16 mouse cellular contexts compared by ENCODE assay signal in genomic region chr11:60709481-60710465, GRCm38 (mm10). TPM values are rescaled to one million over a fixed set of nuclear protein-coding genes. Genes with fewer than 3 reads are reported as not detected.
A peak's percentile ranks its signal among the peaks of the same experiment; 100 is the strongest.
DNase-seq lines count a peak whose midpoint lies in the region; ATAC-seq and TF ChIP-seq lines count a peak whose summit lies in the region.
"Had no signal": no experiment of that assay in that cellular context is flagged by ENCODE, and none has a peak within 500 bp of the region (broad histone marks: within the 10 kb centered on the region; RNA-seq: fewer than 3 reads in every experiment).

No protein-coding gene starts in this region.

- TF ChIP-seq CTCF in cerebellum, adult 2 months (IDR thresholded peaks at IDR 0.05; ENCODE audit: borderline replicate concordance, insufficient read depth, low read depth, low read length): no peak

- H3K4me2 ChIP-seq in kidney, embryonic 15.5 days: no peak overlapping the region
- H3K4me2 ChIP-seq: embryonic facial prominence, embryonic 12.5 days; hindbrain, embryonic 13.5 days; liver, embryonic 15.5 days had no signal

- H3K4me3 ChIP-seq in cerebellum, adult 2 months (replicated peaks; ENCODE audit: insufficient read depth, low read depth, low read length): no peak overlapping the region
- H3K4me3 ChIP-seq in kidney, embryonic 15.5 days (replicated peaks): no peak overlapping the region
- H3K4me3 ChIP-seq in megakaryocyte, embryonic 14.5 days (replicated peaks): peak overlapping the region; percentile 59
- H3K4me3 ChIP-seq: embryonic facial prominence, embryonic 12.5 days; forebrain, embryonic 10.5 days; hindbrain, embryonic 13.5 days; liver, embryonic 15.5 days had no signal

- H3K9me3 ChIP-seq in kidney, embryonic 15.5 days (replicated peaks): no peaks in the 10 kb centered on the region
- H3K9me3 ChIP-seq in megakaryocyte, embryonic 14.5 days: no peaks in the 10 kb centered on the region
- H3K9me3 ChIP-seq: embryonic facial prominence, embryonic 12.5 days; forebrain, embryonic 10.5 days; G1E; hindbrain, embryonic 13.5 days; liver, embryonic 15.5 days had no signal

- H3K27me3 ChIP-seq in cerebellum, adult 2 months (ENCODE audit: control insufficient read depth, insufficient read depth, low read length): no peaks in the 10 kb centered on the region
- H3K27me3 ChIP-seq in kidney, embryonic 15.5 days: no peaks in the 10 kb centered on the region
- no peaks in the 10 kb centered on the region for H3K27me3 ChIP-seq in megakaryocyte, embryonic 14.5 days (replicated peaks)
- H3K27me3 ChIP-seq: embryonic facial prominence, embryonic 12.5 days; hindbrain, embryonic 13.5 days; liver, embryonic 15.5 days had no signal

- peaks cover 100% of the 10 kb centered on the region for H3K36me3 ChIP-seq in kidney, embryonic 15.5 days
- H3K36me3 ChIP-seq in megakaryocyte, embryonic 14.5 days (replicated peaks; ENCODE audit: low read length): peaks cover 98% of the 10 kb centered on the region

- no peak overlapping the region for H3K27ac ChIP-seq in cerebellum, adult 2 months (ENCODE audit: insufficient read depth, low read length)
- no peak overlapping the region for H3K27ac ChIP-seq in kidney, embryonic 15.5 days
- H3K27ac ChIP-seq: embryonic facial prominence, embryonic 12.5 days; forebrain, embryonic 10.5 days; hindbrain, embryonic 13.5 days; liver, embryonic 15.5 days had no signal

- TF ChIP-seq POLR2A in cerebellum, adult 2 months (IDR thresholded peaks at IDR 0.05; ENCODE audit: borderline replicate concordance, insufficient read depth, low read length): no peak

- ATAC-seq in kidney, embryonic 15.5 days (replicated peaks; ENCODE audit: low FRiP score): no peak
- ATAC-seq in megakaryocyte, adult 5-6 weeks (ENCODE audit: poor library complexity, severe bottlenecking): no peak

- DNase-seq in cerebellum, adult 2 months: peak; percentile 3 to 9
- no peak for DNase-seq in cerebellum, postnatal 4 days (ENCODE audit: low spot score in 2 of 2)
- DNase-seq in kidney, postnatal 10 days: peak; percentile 6
- DNase-seq in gastrocnemius, postnatal 10 days: peak; percentile 8
- DNase-seq in frontal cortex, postnatal 36 days (ENCODE audit: low spot score in 2 of 2): no peak
- DNase-seq: kidney, adult 18-20 months; left cerebral cortex, postnatal 4 days; thymus, adult 18-20 months had no signal

- H3K9ac ChIP-seq in kidney, embryonic 15.5 days: no peak overlapping the region
- H3K9ac ChIP-seq: embryonic facial prominence, embryonic 12.5 days; hindbrain, embryonic 13.5 days; liver, embryonic 15.5 days had no signal

- WGBS in cerebellum, adult 2 months: 89% methylated on average over 45 of the region's 45 CpGs
- WGBS in kidney, embryonic 15.5 days: 91% methylated on average over 45 of the region's 45 CpGs

- H3K4me1 ChIP-seq in cerebellum, adult 2 months (ENCODE audit: control insufficient read depth, insufficient read depth, low read length): peaks cover 4% of the 10 kb centered on the region; the same call in 1 of the 2 replicates
- H3K4me1 ChIP-seq in kidney, embryonic 15.5 days: peaks cover 5% of the 10 kb centered on the region; the same call in 1 of the 2 replicates
- peaks cover 13% of the 10 kb centered on the region; the same call in 1 of the 2 replicates for H3K4me1 ChIP-seq in megakaryocyte, embryonic 14.5 days
- H3K4me1 ChIP-seq: embryonic facial prominence, embryonic 12.5 days; forebrain, embryonic 10.5 days; liver, embryonic 15.5 days had no signal

RNA-seq across cellular contexts. Expression of gene Llgl1, which starts 10.2 kb away (rescaled TPM):
- polyA plus RNA-seq in cerebellum, adult 2 months (2012; rRNA removed): 88.3 and 90.5 TPM in 2 replicates
- polyA plus RNA-seq in kidney, embryonic 15.5 days (2015; fragmentation: Nextera tagmentation; extraction: Ambion mirVana): 52.6 and 61.4 TPM in 2 replicates
- 5.0 and 7.6 TPM in 2 replicates for polyA plus RNA-seq in megakaryocyte, embryonic 14.5 days (2012; ENCODE audit: insufficient read depth, low replicate concordance)
- total RNA-seq in megakaryocyte, adult 5-6 weeks (2015): 6.4 and 6.6 TPM in 2 replicates
- total RNA-seq in megakaryocyte, adult 5-6 weeks (2017): 4.1 and 4.9 TPM in 2 replicates
- total RNA-seq in gastrocnemius, postnatal 10 days (2021): 10 to 100 TPM; 15.7 to 20.3 TPM

RNA-seq across cellular contexts. Expression of gene Flii, which starts 17.3 kb away (rescaled TPM):
- polyA plus RNA-seq in cerebellum, adult 2 months (2012; rRNA removed): 160 and 177 TPM in 2 replicates
- polyA plus RNA-seq in kidney, embryonic 15.5 days (2015; fragmentation: Nextera tagmentation; extraction: Ambion mirVana): 78.1 and 79.0 TPM in 2 replicates
- 195 and 218 TPM in 2 replicates for polyA plus RNA-seq in megakaryocyte, embryonic 14.5 days (2012; ENCODE audit: insufficient read depth, low replicate concordance)
- total RNA-seq in megakaryocyte, adult 5-6 weeks (2015): 115 and 144 TPM in 2 replicates
- total RNA-seq in megakaryocyte, adult 5-6 weeks (2017): 158 and 172 TPM in 2 replicates
- total RNA-seq in gastrocnemius, postnatal 10 days (2021): 10 to 100 TPM; 88.9 to 89.0 TPM

RNA-seq across cellular contexts. Expression of gene Mief2, which starts 18.4 kb away (rescaled TPM):
- polyA plus RNA-seq in cerebellum, adult 2 months (2012; rRNA removed): 27.4 and 28.4 TPM in 2 replicates
- polyA plus RNA-seq in kidney, embryonic 15.5 days (2015; fragmentation: Nextera tagmentation; extraction: Ambion mirVana): 15.7 TPM in 2 replicates
- polyA plus RNA-seq in megakaryocyte, embryonic 14.5 days (2012; ENCODE audit: insufficient read depth, low replicate concordance): 10.2 and 20.6 TPM in 2 replicates
- total RNA-seq in megakaryocyte, adult 5-6 weeks (2015): 3.3 and 3.7 TPM in 2 replicates
- 4.7 and 7.4 TPM in 2 replicates for total RNA-seq in megakaryocyte, adult 5-6 weeks (2017)
- 10 to 100 TPM; 79.9 to 81.7 TPM for total RNA-seq in gastrocnemius, postnatal 10 days (2021)

Comparison
In these comparisons a context has a peak if more than half of its experiments do, and no peak if none do; other contexts are left out.
1. DNase-seq: peak in cerebellum, adult 2 months (2 of 2), kidney, postnatal 10 days (single experiment) and gastrocnemius, postnatal 10 days (single experiment); none in cerebellum, postnatal 4 days (0 of 2) and frontal cortex, postnatal 36 days (0 of 2).